Mouse (Mus musculus): ENCODE results near the gene Gse1.

DNA sequence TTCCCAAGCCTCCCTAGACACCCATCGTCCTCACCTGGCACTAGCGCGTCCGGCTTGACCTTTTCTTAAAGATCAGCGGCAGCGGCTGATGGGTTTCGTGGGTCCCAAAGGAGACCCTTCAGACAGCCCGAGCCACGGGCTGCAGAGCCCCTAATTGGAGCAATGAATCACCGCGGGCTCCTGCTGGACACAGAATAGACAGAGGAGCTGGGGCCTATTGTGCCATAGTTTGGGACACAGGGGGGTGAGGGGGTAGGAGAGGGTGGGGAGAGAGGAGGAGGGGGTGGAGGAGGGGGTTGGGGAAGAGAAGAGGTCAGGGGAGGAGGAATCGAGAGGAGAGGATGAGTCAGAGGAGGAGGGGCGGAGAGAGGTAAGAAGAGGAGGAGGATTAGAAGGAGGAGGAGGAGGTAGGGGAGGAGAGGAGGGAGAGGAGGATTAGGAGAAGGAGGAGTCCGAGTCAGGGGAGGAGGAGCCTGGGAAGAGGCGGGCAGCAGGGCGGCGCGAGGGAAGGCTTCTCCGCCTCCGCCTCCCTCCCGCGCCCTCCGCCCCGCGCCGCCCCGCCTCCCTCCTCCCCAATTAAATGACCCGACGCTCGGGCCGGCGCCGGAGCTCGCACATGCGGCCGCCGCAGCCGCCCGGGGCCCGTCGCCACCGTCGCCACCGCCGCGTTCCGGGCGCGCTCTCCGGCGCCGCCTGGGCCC lies at the start of gene Gse1:
- TF ChIP-seq POLR2A (IDR thresholded peaks at IDR 0.05; ENCODE audit: borderline replicate concordance, insufficient read depth, low read length) = no peak
- TF ChIP-seq CTCF (IDR thresholded peaks at IDR 0.05; ENCODE audit: borderline replicate concordance, insufficient read depth, low read depth, low read length) = no peak

Measured in cerebellum, adult 2 months (tissue).